Mouse (Mus musculus): ENCODE measurements around the gene Tprn. TPM values are rescaled to one million over a fixed set of nuclear protein-coding genes. Genes with fewer than 3 reads are reported as not detected.

Tprn gene
- polyA plus RNA-seq, 1 experiment: 7.4 TPM

GRCm38 (mm10) chr2:25236614-25237013 lies 25.8 kb upstream of the Tprn start, which contains the start of gene Rnf224:
TSS of gene Rnf224 (minus strand) at chr2:25236787.
- Histone ChIP-seq H3ac (ENCODE audit: control insufficient read depth, insufficient read length, low read depth) (no peak within 1 kb of the TSS), H3K4me3 (ENCODE audit: insufficient read depth, poor library complexity, severe bottlenecking) (no peak within 1 kb of the TSS), H3K36me3 (ENCODE audit: control insufficient read depth, insufficient read depth) (no peaks in the 10 kb centered on the region), H3K27me3 (ENCODE audit: control insufficient read depth, insufficient read depth, insufficient read length) (peaks cover 42% of the 10 kb centered on the region), H3K79me3 (ENCODE audit: low read depth) (no peaks in the 10 kb centered on the region), H3K79me2 (ENCODE audit: control insufficient read depth, insufficient read depth) (no peaks in the 10 kb centered on the region)
- TF ChIP-seq MYOD1 (IDR thresholded peaks at IDR 0.05; ENCODE audit: control insufficient read depth, insufficient read length, low read depth): no peak
- TF ChIP-seq MAX (IDR thresholded peaks at IDR 0.05): no peak
- no peak for TF ChIP-seq CTCF (IDR thresholded peaks at IDR 0.05; ENCODE audit: control insufficient read depth, insufficient read depth, insufficient read length)
- no peak for TF ChIP-seq USF1 (IDR thresholded peaks at IDR 0.05; ENCODE audit: low read depth)
- no peak for TF ChIP-seq MYOG (IDR thresholded peaks at IDR 0.05; ENCODE audit: control insufficient read depth, extremely low read depth, insufficient read length)
- no peak for TF ChIP-seq CEBPB (IDR thresholded peaks at IDR 0.05; ENCODE audit: low read depth)
- no peak for TF ChIP-seq FOSL1 (IDR thresholded peaks at IDR 0.05; ENCODE audit: insufficient read depth, low read length, poor library complexity, severe bottlenecking)

GRCm38 (mm10) chr2:25237522-25237921 lies 24.9 kb upstream of the Tprn start:
- Histone ChIP-seq H3ac (ENCODE audit: control insufficient read depth, insufficient read length, low read depth) (no peak overlapping the region), H3K79me2 (ENCODE audit: control insufficient read depth, insufficient read depth) (no peaks in the 10 kb centered on the region), H3K79me3 (ENCODE audit: low read depth) (no peaks in the 10 kb centered on the region), H3K4me3 (ENCODE audit: insufficient read depth, poor library complexity, severe bottlenecking) (no peak overlapping the region), H3K36me3 (ENCODE audit: control insufficient read depth, insufficient read depth) (no peaks in the 10 kb centered on the region), H3K27me3 (ENCODE audit: control insufficient read depth, insufficient read depth, insufficient read length) (peaks cover 42% of the 10 kb centered on the region)
- TF ChIP-seq MYOG (IDR thresholded peaks at IDR 0.05; ENCODE audit: control insufficient read depth, extremely low read depth, insufficient read length) (no peak), FOSL1 (IDR thresholded peaks at IDR 0.05; ENCODE audit: insufficient read depth, low read length, poor library complexity, severe bottlenecking) (no peak)

GRCm38 (mm10) chr2:25238106-25238505 lies 24.3 kb upstream of the Tprn start:
- no peak overlapping the region for H3K4me3 ChIP-seq (ENCODE audit: insufficient read depth, poor library complexity, severe bottlenecking)
- H3K79me3 ChIP-seq (ENCODE audit: low read depth): no peaks in the 10 kb centered on the region
- TF ChIP-seq FOSL1 (IDR thresholded peaks at IDR 0.05; ENCODE audit: insufficient read depth, low read length, poor library complexity, severe bottlenecking): no peak
- no peak for TF ChIP-seq USF1 (IDR thresholded peaks at IDR 0.05; ENCODE audit: low read depth)
- TF ChIP-seq MAX (IDR thresholded peaks at IDR 0.05): no peak
- TF ChIP-seq MYOD1 (IDR thresholded peaks at IDR 0.05; ENCODE audit: control insufficient read depth, insufficient read length, low read depth): no peak
- TF ChIP-seq MYOG (IDR thresholded peaks at IDR 0.05; ENCODE audit: control insufficient read depth, extremely low read depth, insufficient read length): no peak
- TF ChIP-seq CEBPB (IDR thresholded peaks at IDR 0.05; ENCODE audit: low read depth): no peak
- no peak for TF ChIP-seq CTCF (IDR thresholded peaks at IDR 0.05; ENCODE audit: control insufficient read depth, insufficient read depth, insufficient read length)
- H3K36me3 ChIP-seq (ENCODE audit: control insufficient read depth, insufficient read depth): no peaks in the 10 kb centered on the region
- H3ac ChIP-seq (ENCODE audit: control insufficient read depth, insufficient read length, low read depth): no peak overlapping the region
- no peaks in the 10 kb centered on the region for H3K79me2 ChIP-seq (ENCODE audit: control insufficient read depth, insufficient read depth)
- peaks cover 41% of the 10 kb centered on the region for H3K27me3 ChIP-seq (ENCODE audit: control insufficient read depth, insufficient read depth, insufficient read length)

- H3K79me3 ChIP-seq (ENCODE audit: low read depth): no peaks in the 10 kb centered on the region
- H3K4me3 ChIP-seq (ENCODE audit: insufficient read depth, poor library complexity, severe bottlenecking): no peak overlapping the region
- H3K79me2 ChIP-seq (ENCODE audit: control insufficient read depth, insufficient read depth): no peaks in the 10 kb centered on the region
- H3K27me3 ChIP-seq (ENCODE audit: control insufficient read depth, insufficient read depth, insufficient read length): peaks cover 34% of the 10 kb centered on the region
- no peaks in the 10 kb centered on the region for H3K36me3 ChIP-seq (ENCODE audit: control insufficient read depth, insufficient read depth)
- TF ChIP-seq MYOD1 (IDR thresholded peaks at IDR 0.05; ENCODE audit: control insufficient read depth, insufficient read length, low read depth) (no peak), MYOG (IDR thresholded peaks at IDR 0.05; ENCODE audit: control insufficient read depth, extremely low read depth, insufficient read length) (no peak), USF1 (IDR thresholded peaks at IDR 0.05; ENCODE audit: low read depth) (no peak), FOSL1 (IDR thresholded peaks at IDR 0.05; ENCODE audit: insufficient read depth, low read length, poor library complexity, severe bottlenecking) (no peak), MAX (IDR thresholded peaks at IDR 0.05) (no peak), CTCF (IDR thresholded peaks at IDR 0.05; ENCODE audit: control insufficient read depth, insufficient read depth, insufficient read length) (no peak), CEBPB (IDR thresholded peaks at IDR 0.05; ENCODE audit: low read depth) (no peak)
- H3ac ChIP-seq (ENCODE audit: control insufficient read depth, insufficient read length, low read depth): no peak overlapping the region
Observed at GRCm38 (mm10) chr2:25239766-25240165, 22.7 kb upstream of the Tprn start.

GRCm38 (mm10) chr2:25240310-25240709 lies 22.1 kb upstream of the Tprn start:
- H3K36me3 ChIP-seq (ENCODE audit: control insufficient read depth, insufficient read depth): peaks cover 2% of the 10 kb centered on the region
- no peak overlapping the region for H3K4me3 ChIP-seq (ENCODE audit: insufficient read depth, poor library complexity, severe bottlenecking)
- H3K79me3 ChIP-seq (ENCODE audit: low read depth): no peaks in the 10 kb centered on the region
- no peaks in the 10 kb centered on the region for H3K79me2 ChIP-seq (ENCODE audit: control insufficient read depth, insufficient read depth)
- peaks cover 33% of the 10 kb centered on the region for H3K27me3 ChIP-seq (ENCODE audit: control insufficient read depth, insufficient read depth, insufficient read length)
- TF ChIP-seq USF1 (IDR thresholded peaks at IDR 0.05; ENCODE audit: low read depth) (no peak), MYOD1 (IDR thresholded peaks at IDR 0.05; ENCODE audit: control insufficient read depth, insufficient read length, low read depth) (no peak), MAX (IDR thresholded peaks at IDR 0.05) (no peak), MYOG (IDR thresholded peaks at IDR 0.05; ENCODE audit: control insufficient read depth, extremely low read depth, insufficient read length) (no peak)
- no peak overlapping the region for H3ac ChIP-seq (ENCODE audit: control insufficient read depth, insufficient read length, low read depth)

- peak overlapping the region; percentile 5 for H3ac ChIP-seq (ENCODE audit: control insufficient read depth, insufficient read length, low read depth)
- H3K36me3 ChIP-seq (ENCODE audit: control insufficient read depth, insufficient read depth): peaks cover 5% of the 10 kb centered on the region
- TF ChIP-seq MYOD1 (IDR thresholded peaks at IDR 0.05; ENCODE audit: control insufficient read depth, insufficient read length, low read depth): no peak
- no peak for TF ChIP-seq FOSL1 (IDR thresholded peaks at IDR 0.05; ENCODE audit: insufficient read depth, low read length, poor library complexity, severe bottlenecking)
- TF ChIP-seq MAX (IDR thresholded peaks at IDR 0.05): no peak
- no peak for TF ChIP-seq CTCF (IDR thresholded peaks at IDR 0.05; ENCODE audit: control insufficient read depth, insufficient read depth, insufficient read length)
- TF ChIP-seq MYOG (IDR thresholded peaks at IDR 0.05; ENCODE audit: control insufficient read depth, extremely low read depth, insufficient read length): no peak
- TF ChIP-seq USF1 (IDR thresholded peaks at IDR 0.05; ENCODE audit: low read depth): no peak
- TF ChIP-seq CEBPB (IDR thresholded peaks at IDR 0.05; ENCODE audit: low read depth): no peak
- H3K79me3 ChIP-seq (ENCODE audit: low read depth): no peaks in the 10 kb centered on the region
- no peak overlapping the region for H3K4me3 ChIP-seq (ENCODE audit: insufficient read depth, poor library complexity, severe bottlenecking)
- H3K79me2 ChIP-seq (ENCODE audit: control insufficient read depth, insufficient read depth): no peaks in the 10 kb centered on the region
- peaks cover 28% of the 10 kb centered on the region for H3K27me3 ChIP-seq (ENCODE audit: control insufficient read depth, insufficient read depth, insufficient read length)
Observed at GRCm38 (mm10) chr2:25240723-25241437, 21.5 kb upstream of the Tprn start.

All from C2C12 (cell line).